Mouse (Mus musculus) heart, embryonic 11.5 days (tissue): ENCODE measurements around the gene Mab21l3. TPM values are rescaled to one million over a fixed set of nuclear protein-coding genes. Genes with fewer than 3 reads are reported as not detected.

Experiments
- ATAC-seq: fragments of 200-750 bp; cut with Nextera tagmentation; replicated peaks from 2 replicates; pipeline ENCODE4 v1.8.0; 2017; ENCODE audit warnings: moderate library complexity; ENCODE audit not compliant: insufficient number of reproducible peaks, low FRiP score, low TSS enrichment
- H3K27ac ChIP-seq: fragments of 300-500 bp; sonication (generic); 2 replicates; pipeline ENCODE4 v1.5.1; 2014; ENCODE audit warnings: mild to moderate bottlenecking, low read depth, low read length
- H3K27me3 ChIP-seq: fragments of 300-500 bp; sonication (generic); 2 replicates; pipeline ENCODE4 v1.6.1; 2014; ENCODE audit warnings: mild to moderate bottlenecking, low read length, mixed read lengths; ENCODE audit not compliant: control insufficient read depth, insufficient read depth
- H3K36me3 ChIP-seq: fragments of 300-500 bp; sonication (generic); 2 replicates; pipeline ENCODE4 v1.6.1; 2014; ENCODE audit warnings: mild to moderate bottlenecking, low read length, moderate library complexity, mixed read lengths; ENCODE audit not compliant: control insufficient read depth, insufficient read depth
- H3K4me1 ChIP-seq: fragments of 300-500 bp; sonication (generic); 2 replicates; pipeline ENCODE4 v1.6.1; 2014; ENCODE audit warnings: low read length; ENCODE audit not compliant: control insufficient read depth, insufficient read depth
- H3K4me2 ChIP-seq: fragments of 300-500 bp; sonication (generic); 2 replicates; pipeline ENCODE4 v1.6.1; 2014; ENCODE audit warnings: mild to moderate bottlenecking, moderate library complexity
- H3K4me3 ChIP-seq: fragments of 300-500 bp; sonication (generic); 2 replicates; pipeline ENCODE4 v1.5.1; 2014; ENCODE audit warnings: low read depth, low read length
- H3K9ac ChIP-seq: fragments of 300-500 bp; sonication (generic); 2 replicates; pipeline ENCODE4 v1.6.1; 2014; ENCODE audit warnings: mild to moderate bottlenecking, low read depth, low read length, moderate library complexity
- H3K9me3 ChIP-seq: fragments of 300-500 bp; sonication (generic); replicated peaks from 2 replicates; pipeline ENCODE4 v1.6.1; 2016; ENCODE audit warnings: low read length; ENCODE audit not compliant: control insufficient read depth
- WGBS: fragments of 180-500 bp; shearing (Covaris S2); extraction: QIAGEN DNeasy Blood & Tissue Kit; methylation state at CpG from one replicate; pipeline ENCODE4 v1.1.7; 2014; ENCODE audit not compliant: insufficient replicate concordance; 5-methylcytosine and 5-hydroxymethylcytosine counted together
- polyA plus RNA-seq: library from polyadenylated mRNA; unstranded; fragments of >200 nt; fragmentation: Nextera tagmentation; extraction: Ambion mirVana; gene quantifications from 2 replicates; pipeline ENCODE4 v1.2.1, GENCODE M21; 2014

Mab21l3 gene
- polyA plus RNA-seq, 1 experiment from 2014 or later = 0.11 TPM

GRCm38 (mm10) chr3:101814790-101815189 is 34.0 kb downstream of the Mab21l3 start:
- H3K4me1 ChIP-seq = no peaks in the 10 kb centered on the region; the same call in 1 of the 2 replicates
- ATAC-seq = no peak
- H3K9ac ChIP-seq = no peak overlapping the region
- no peak overlapping the region for H3K4me2 ChIP-seq
- no peaks in the 10 kb centered on the region for H3K36me3 ChIP-seq
- H3K9me3 ChIP-seq = no peaks in the 10 kb centered on the region
- 80% methylated on average over 9 of the region's 9 CpGs for whole genome bisulfite sequencing
- no peak overlapping the region for H3K4me3 ChIP-seq
- no peak overlapping the region for H3K27ac ChIP-seq
- H3K27me3 ChIP-seq = no peaks in the 10 kb centered on the region

DNA sequence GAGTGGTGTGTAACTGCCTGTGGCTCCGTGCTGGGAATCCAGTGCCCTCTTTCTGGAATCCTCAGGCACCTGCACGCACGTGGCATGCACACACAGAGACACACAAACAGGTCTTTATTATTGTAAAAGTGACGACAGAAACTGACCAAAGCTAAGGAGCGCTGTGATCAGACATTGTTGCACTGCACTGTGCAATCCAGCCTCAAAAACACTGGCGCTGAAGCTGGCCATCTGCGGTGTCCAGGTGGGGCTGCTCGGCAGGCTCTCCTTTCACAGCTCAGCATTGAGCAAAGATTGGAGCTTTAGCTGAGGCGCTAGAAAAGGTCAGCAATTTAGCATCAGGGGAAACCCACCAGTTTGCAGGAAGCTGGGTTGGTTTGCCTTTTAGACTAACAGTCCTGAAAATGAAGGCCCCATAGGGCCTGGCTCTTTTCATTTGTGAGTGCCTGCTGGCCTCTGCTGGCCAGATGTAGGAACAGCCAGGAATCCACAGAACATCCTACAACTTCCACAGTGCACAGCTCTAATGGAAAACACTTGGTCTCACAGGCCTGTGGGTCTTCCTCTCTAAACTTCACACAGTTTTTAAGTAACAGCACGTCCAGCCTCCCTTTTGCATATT is 36.3 kb downstream of the Mab21l3 start:
- H3K9ac ChIP-seq = no peak overlapping the region
- ATAC-seq = no peak
- H3K27ac ChIP-seq = no peak overlapping the region
- no peaks in the 10 kb centered on the region for H3K9me3 ChIP-seq
- no peaks in the 10 kb centered on the region for H3K27me3 ChIP-seq
- H3K4me2 ChIP-seq = no peak overlapping the region
- peaks cover 7% of the 10 kb centered on the region; the same call in 1 of the 2 replicates for H3K4me1 ChIP-seq
- WGBS = 62% methylated on average over 10 of the region's 10 CpGs
- H3K36me3 ChIP-seq = no peaks in the 10 kb centered on the region
- H3K4me3 ChIP-seq = no peak overlapping the region

DNA sequence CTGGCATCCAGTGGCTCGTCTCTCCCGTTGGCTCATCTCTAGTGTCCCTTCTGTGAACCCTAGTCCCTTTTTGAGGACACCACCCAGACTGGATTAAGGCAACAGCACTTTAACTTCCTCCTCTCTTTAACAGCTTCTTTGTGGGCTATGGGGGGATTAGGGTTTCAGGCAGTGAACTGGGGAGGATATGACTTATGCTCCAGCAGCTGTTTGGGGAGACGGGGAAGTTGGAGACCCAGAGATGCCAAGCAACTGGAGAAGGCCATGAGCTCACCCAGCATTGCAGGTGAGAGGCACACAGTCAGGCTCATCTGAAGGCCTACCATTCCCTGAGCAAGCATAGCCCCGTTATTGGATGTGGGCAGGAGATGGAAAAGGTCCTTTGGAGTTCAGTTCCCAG is 36.8 kb downstream of the Mab21l3 start:
- H3K4me1 ChIP-seq = peaks cover 13% of the 10 kb centered on the region
- ATAC-seq = no peak
- H3K27ac ChIP-seq = no peak overlapping the region

DNA sequence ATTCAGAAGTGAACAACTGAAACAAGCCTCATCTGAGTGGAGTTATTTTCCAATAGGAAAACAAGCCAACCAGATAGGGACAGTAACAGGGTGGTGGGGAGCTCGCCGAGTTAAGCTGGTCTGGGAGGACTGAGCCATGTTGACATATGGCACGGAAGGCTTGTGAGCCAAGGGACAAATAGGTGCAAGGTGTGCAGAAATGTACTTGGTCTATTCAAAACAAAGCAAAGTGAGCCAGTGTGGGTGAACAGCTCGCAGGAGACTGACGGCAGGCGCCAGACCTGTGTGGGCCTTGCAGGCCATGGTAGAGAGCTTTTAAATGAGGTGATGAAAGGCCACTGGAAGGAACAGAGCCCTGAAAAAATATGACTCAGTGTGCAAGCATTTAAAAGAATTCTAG is 41.1 kb downstream of the Mab21l3 start:
- no peaks in the 10 kb centered on the region for H3K9me3 ChIP-seq
- H3K9ac ChIP-seq = no peak overlapping the region; the same call in 1 of the 2 replicates
- no peaks in the 10 kb centered on the region for H3K27me3 ChIP-seq
- no peak overlapping the region for H3K27ac ChIP-seq
- 53% methylated on average over 6 of the region's 6 CpGs for WGBS
- H3K4me2 ChIP-seq = no peak overlapping the region
- no peak for ATAC-seq
- no peak overlapping the region for H3K4me3 ChIP-seq
- peaks cover 40% of the 10 kb centered on the region for H3K4me1 ChIP-seq
- H3K36me3 ChIP-seq = no peaks in the 10 kb centered on the region

More for the DNA sequence above, 36.8 kb downstream of the Mab21l3 start:
- Histone ChIP-seq H3K9ac (no peak overlapping the region), H3K27me3 (no peaks in the 10 kb centered on the region), H3K4me2 (no peak overlapping the region), H3K36me3 (no peaks in the 10 kb centered on the region), H3K9me3 (no peaks in the 10 kb centered on the region), H3K4me3 (no peak overlapping the region)
- 63% methylated on average over 4 of the region's 4 CpGs for WGBS

DNA sequence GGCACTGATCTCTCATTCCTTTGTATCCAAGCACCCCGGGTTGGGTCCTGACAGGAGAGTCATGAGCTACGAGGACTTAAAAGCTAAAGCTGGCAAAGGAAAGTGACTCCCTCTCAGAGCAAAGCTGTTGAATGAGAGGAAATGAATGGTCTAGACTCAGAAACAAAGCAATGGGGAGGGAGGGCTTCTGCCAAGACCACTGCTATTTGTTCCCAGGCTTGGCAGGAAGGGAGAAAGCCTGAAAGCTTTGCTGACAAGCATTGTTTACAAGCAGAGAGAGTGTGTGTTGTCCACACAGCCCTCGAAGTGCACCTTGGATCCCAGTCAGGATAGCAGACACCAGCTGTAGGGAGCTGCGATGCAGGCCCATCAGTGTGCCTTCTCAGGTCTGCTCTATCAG is 41.8 kb downstream of the Mab21l3 start:
- no peak overlapping the region for H3K9ac ChIP-seq
- H3K9me3 ChIP-seq = no peaks in the 10 kb centered on the region
- no peak for ATAC-seq
- no peaks in the 10 kb centered on the region for H3K36me3 ChIP-seq
- no peak overlapping the region for H3K4me3 ChIP-seq
- 49% methylated on average over 4 of the region's 4 CpGs for WGBS
- H3K27ac ChIP-seq = no peak overlapping the region
- H3K4me1 ChIP-seq = peaks cover 44% of the 10 kb centered on the region
- H3K4me2 ChIP-seq = no peak overlapping the region
- no peaks in the 10 kb centered on the region for H3K27me3 ChIP-seq

DNA sequence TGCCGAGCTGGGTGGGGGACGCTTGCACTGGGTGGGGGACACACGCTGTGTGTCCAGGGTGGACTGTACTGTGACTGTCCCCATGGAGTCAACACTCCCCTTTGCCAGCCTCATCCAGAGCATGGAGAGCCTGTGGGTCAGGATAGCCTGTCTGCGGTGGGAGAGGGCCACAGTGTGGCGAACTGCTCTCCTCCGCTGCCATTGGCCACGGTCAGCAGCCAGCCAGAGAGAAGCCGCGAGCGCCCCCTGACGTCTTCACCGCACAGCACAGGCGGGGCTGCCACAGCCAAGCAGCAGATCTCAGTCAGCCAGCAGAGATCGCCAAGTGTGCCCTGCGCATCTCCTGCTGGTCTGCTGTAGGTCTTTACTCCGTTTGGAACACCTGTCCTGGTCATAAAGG is 42.6 kb downstream of the Mab21l3 start:
- Histone ChIP-seq H3K9ac (no peak overlapping the region; the same call in 1 of the 2 replicates), H3K27me3 (no peaks in the 10 kb centered on the region), H3K9me3 (no peaks in the 10 kb centered on the region), H3K4me1 (peaks cover 44% of the 10 kb centered on the region), H3K36me3 (no peaks in the 10 kb centered on the region), H3K4me2 (peak overlapping the region; percentile 35; the same call in 1 of the 2 replicates), H3K27ac (peak overlapping the region; percentile 97), H3K4me3 (no peak overlapping the region)
- ATAC-seq = peak; percentile 75
- WGBS = 5% methylated on average over 16 of the region's 16 CpGs

GRCm38 (mm10) chr3:101805562-101806004 is 43.2 kb downstream of the Mab21l3 start:
- no peaks in the 10 kb centered on the region for H3K9me3 ChIP-seq
- no peaks in the 10 kb centered on the region for H3K27me3 ChIP-seq
- 18% methylated on average over 13 of the region's 13 CpGs for WGBS
- ATAC-seq = no peak
- H3K27ac ChIP-seq = peak overlapping the region; percentile 97
- H3K4me1 ChIP-seq = peaks cover 44% of the 10 kb centered on the region
- no peak overlapping the region for H3K4me3 ChIP-seq
- H3K36me3 ChIP-seq = no peaks in the 10 kb centered on the region
- H3K9ac ChIP-seq = peak overlapping the region; percentile 12; the same call in 1 of the 2 replicates
- H3K4me2 ChIP-seq = no peak overlapping the region

DNA sequence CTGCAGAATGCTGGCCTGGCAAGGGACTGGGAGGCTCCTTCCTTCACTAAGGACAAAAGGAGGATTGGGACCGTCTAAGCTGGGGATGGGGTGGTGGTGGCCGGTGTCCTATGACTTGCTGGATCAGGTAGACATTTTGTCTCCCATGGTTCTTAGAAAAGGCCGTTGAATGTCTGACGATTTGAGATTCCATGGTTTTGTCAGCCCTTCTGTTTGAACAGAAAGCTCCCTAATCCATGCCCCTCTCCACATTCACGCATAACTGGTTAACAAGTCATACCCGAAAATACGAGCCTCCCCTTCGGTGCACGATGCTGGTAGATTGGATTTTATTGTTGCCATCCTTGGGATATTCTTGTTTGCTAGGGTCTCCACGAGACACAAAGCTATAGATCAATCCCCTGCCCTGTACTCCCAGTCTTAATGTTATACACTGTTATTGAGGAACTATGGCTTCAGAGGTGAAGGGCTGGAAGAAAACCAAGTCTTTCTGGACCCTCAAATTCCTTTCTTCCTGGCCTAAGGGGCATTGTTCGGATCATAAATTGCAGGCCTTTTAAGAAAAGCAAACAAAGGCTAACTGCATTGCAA is 43.7 kb downstream of the Mab21l3 start:
- Histone ChIP-seq H3K27ac (peak overlapping the region; percentile 97), H3K4me3 (no peak overlapping the region), H3K27me3 (no peaks in the 10 kb centered on the region), H3K9me3 (no peaks in the 10 kb centered on the region), H3K9ac (peak overlapping the region; percentile 50), H3K4me1 (peaks cover 44% of the 10 kb centered on the region), H3K36me3 (no peaks in the 10 kb centered on the region), H3K4me2 (peak overlapping the region; percentile 42; the same call in 1 of the 2 replicates)
- no peak for ATAC-seq
- 68% methylated on average over 11 of the region's 11 CpGs for WGBS
